Mouse (Mus musculus): Measurements from ENCODE around the gene Fam155a. TPM values are rescaled to one million over a fixed set of nuclear protein-coding genes. Genes with fewer than 3 reads are reported as not detected.
"Not testable (repeated sequence)": the region's sequence is repeated elsewhere in the genome, so short reads cannot be mapped to it uniquely, and the experiment has no call there.

The Fam155a gene
- polyA plus RNA-seq, 1 experiment from 2014 or later: 21.2 TPM

DNA sequence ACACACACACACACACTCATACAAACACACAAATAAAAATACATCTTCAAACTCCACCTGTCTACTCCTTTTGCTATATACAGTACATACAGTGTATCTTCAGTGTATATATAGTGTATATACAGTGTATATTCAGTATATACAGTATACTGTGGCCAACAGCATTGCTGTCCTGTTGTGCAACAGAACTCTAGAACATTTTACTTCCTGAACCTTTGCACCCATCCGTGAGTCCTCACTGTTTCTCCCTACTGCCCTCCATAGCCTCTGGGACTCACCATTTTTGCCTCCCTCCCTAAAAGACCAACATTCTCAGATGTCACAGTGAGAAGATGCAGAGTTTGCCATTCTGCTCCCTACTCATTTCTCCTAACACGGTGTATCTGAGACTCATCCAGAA is 347.8 kb downstream of the Fam155a start:
- Histone ChIP-seq H3K4me1 (replicated peaks) (0 out of 2 replicates have a peak, but pooled peaks cover 5% of the 10 kb centered on the region), H3K36me3 (no peaks in the 10 kb centered on the region), H3K27me3 (no peaks in the 10 kb centered on the region), H3K9me3 (no peaks in the 10 kb centered on the region), H3K4me3 (replicated peaks) (no peak overlapping the region), H3K27ac (no peak overlapping the region), H3K4me2 (replicated peaks) (no peak overlapping the region), H3K9ac (replicated peaks) (no peak overlapping the region)
- ATAC-seq: no peak
- WGBS: 81% methylated on average over 2 of the region's 2 CpGs

DNA sequence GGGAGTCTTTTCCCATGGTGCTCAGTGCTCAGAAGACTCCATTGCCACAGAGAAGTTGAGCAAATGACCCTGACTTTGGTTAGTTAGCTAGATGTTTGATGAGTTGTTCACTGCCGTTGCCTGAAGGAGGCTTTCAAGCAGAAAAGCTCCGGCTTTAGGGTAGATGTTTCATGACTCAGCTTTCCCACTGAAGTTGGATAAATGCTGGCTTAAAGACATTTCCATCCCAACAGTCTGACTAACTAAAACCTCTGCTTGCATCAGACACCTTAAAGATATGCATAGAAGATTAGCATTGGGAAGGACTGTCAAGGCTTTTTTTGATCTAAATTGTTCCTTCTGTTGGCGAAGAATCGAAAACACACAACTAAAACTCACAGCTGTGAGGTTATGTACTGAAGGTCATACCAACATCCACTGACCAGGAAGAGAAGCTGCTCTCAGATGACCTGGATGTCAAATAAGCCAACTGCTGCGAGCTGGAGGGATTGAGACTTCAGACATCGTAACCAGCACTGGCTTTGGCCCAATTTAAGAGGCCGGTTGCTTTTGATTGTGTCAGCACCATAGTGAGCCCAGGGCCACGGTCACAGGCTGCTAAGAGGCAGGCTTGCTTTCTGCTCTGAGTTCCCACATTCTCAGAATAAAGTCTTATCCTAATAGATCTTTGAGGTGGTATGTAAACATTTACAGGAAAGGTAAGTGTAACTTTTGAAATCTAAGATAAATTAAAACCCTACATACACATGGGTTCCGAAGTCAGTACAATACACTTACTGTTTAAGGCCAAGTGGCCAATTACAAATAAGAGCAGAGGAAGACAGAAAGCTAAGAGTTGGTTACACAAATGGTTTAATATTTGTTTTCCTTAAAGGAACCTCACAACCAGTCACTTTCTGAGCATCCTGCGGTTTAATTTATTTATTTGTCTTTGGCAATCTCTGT is 351.8 kb downstream of the Fam155a start:
- Histone ChIP-seq H3K36me3 (no peaks in the 10 kb centered on the region), H3K27me3 (no peaks in the 10 kb centered on the region), H3K4me1 (replicated peaks) (0 out of 2 replicates have a peak, but pooled peaks cover 5% of the 10 kb centered on the region), H3K9ac (replicated peaks) (no peak overlapping the region), H3K4me3 (replicated peaks) (no peak overlapping the region), H3K27ac (no peak overlapping the region), H3K4me2 (replicated peaks) (no peak overlapping the region), H3K9me3 (no peaks in the 10 kb centered on the region)
- ATAC-seq: no peak
- WGBS: 78% methylated on average over 10 of the region's 10 CpGs

DNA sequence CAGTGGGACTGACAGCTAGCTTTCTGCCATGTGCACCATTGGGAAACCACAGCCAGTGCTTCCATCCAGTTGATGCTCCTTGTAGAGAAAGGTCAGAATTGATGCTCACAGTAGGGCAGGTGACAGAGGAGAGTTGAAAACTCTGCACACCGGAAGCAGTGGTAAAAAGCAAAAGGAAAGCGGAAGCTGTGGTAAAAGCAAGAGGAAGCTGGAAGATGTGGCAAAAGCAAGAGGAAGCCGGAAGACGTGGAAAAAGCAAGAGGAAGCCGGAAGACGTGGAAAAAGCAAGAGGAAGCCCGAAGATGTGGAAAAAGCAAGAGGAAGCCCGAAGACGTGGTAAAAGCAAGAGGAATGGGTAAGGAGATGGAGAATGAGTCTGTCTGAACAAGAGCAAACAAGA is 354.8 kb downstream of the Fam155a start:
- Histone ChIP-seq H3K27me3 (no peaks in the 10 kb centered on the region), H3K36me3 (no peaks in the 10 kb centered on the region), H3K4me2 (replicated peaks) (no peak overlapping the region), H3K9ac (replicated peaks) (no peak overlapping the region), H3K9me3 (no peaks in the 10 kb centered on the region), H3K27ac (no peak overlapping the region), H3K4me3 (replicated peaks) (no peak overlapping the region), H3K4me1 (replicated peaks) (no peaks in the 10 kb centered on the region)
- no peak for ATAC-seq
- WGBS: 87% methylated on average over 9 of the region's 9 CpGs

DNA sequence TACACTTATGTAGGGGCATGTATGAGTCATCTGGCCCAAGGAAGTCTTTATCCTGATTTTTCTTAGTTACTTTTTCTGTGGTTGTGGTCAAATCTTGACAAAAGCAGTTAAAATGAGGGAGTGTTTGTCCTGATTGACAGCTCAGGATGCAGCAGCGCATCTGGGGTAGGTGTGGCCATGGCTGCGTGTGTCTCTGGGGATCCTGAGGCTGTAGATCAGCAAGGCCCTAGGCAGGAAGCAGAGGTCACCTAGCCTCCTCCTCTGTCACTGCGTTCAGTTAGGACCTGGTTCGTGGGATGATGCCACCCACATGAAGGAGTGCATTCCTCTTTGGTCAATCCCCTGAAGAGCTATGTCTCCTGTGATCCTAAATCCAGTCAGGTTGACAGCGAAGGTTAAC is 362.5 kb downstream of the Fam155a start:
- H3K9me3 ChIP-seq: no peaks in the 10 kb centered on the region
- H3K36me3 ChIP-seq: no peaks in the 10 kb centered on the region
- ATAC-seq: no peak
- 58% methylated on average over 5 of the region's 5 CpGs for WGBS
- no peaks in the 10 kb centered on the region for H3K4me1 ChIP-seq (replicated peaks)
- no peak overlapping the region for H3K27ac ChIP-seq
- no peak overlapping the region for H3K4me3 ChIP-seq (replicated peaks)
- no peak overlapping the region for H3K9ac ChIP-seq (replicated peaks)
- no peaks in the 10 kb centered on the region for H3K27me3 ChIP-seq
- H3K4me2 ChIP-seq (replicated peaks): no peak overlapping the region

DNA sequence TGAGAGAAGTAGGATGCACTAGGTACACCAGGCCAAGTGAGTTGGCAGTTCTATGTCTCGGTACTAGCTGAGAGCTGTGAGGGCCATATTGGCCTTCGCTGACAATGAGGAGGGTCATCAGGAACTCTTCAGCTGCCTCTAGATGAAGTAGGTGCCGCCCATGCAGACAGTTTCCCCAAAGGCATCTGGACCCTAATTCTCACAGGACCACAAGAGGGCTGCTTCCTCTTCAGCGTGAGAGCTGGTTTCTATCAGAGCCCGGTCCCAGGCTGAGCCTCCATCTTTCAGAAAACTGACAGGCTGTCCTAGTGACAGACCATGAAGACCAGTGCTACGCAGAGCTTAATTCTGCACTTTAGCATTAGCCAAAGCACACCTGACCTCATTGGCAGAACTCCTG is 364.8 kb downstream of the Fam155a start:
- no peaks in the 10 kb centered on the region for H3K4me1 ChIP-seq (replicated peaks)
- 85% methylated on average over 6 of the region's 6 CpGs for WGBS
- H3K27me3 ChIP-seq: no peaks in the 10 kb centered on the region
- H3K9ac ChIP-seq (replicated peaks): no peak overlapping the region
- H3K27ac ChIP-seq: no peak overlapping the region
- no peaks in the 10 kb centered on the region for H3K9me3 ChIP-seq
- no peak overlapping the region for H3K4me2 ChIP-seq (replicated peaks)
- no peaks in the 10 kb centered on the region for H3K36me3 ChIP-seq
- ATAC-seq: no peak
- no peak overlapping the region for H3K4me3 ChIP-seq (replicated peaks)

DNA sequence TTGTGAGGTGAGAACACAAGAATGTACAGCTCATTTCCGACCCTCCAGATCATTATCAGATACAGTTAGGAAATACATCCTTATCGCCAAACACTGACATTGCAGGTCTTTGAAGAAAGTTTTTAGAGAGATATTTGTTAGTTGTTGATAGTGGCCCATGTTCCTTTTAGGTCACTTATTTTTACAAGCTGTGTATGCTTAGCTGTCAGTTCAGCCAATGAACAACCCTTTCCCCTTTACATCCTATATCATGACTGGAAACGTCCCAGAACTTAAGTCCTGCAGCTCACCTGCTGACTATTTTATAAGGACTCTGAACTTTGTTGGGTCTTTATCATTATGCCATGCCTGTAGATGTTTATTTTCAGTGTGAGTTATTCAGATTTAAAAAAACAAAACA is 366.3 kb downstream of the Fam155a start:
- Histone ChIP-seq H3K27ac (no peak overlapping the region), H3K27me3 (no peaks in the 10 kb centered on the region), H3K4me1 (replicated peaks) (no peaks in the 10 kb centered on the region), H3K4me3 (replicated peaks) (no peak overlapping the region), H3K4me2 (replicated peaks) (no peak overlapping the region), H3K9me3 (no peaks in the 10 kb centered on the region), H3K9ac (replicated peaks) (no peak overlapping the region), H3K36me3 (no peaks in the 10 kb centered on the region)
- ATAC-seq: no peak
- 85% methylated on average over 3 of the region's 3 CpGs for WGBS

DNA sequence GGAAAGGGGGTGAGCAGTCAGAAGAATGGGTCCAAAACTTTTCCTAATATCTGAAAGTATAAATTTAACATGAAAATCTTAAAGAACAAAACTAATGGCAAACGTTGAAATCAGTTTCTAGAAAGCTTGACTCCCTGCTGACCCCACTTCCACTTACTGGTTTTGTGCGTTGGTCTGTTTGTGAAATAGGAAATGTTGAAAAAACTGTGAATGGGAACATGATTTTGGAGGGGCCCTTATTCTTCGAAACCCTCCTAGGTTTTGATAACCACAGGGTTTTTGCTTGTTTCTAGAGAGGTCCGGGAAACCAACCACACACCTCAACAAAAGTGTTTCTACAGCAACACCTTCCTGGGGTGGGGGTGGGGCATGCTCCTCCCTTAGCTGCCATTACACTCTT is 368.6 kb downstream of the Fam155a start:
- Histone ChIP-seq H3K4me3 (replicated peaks) (no peak overlapping the region), H3K4me1 (replicated peaks) (no peaks in the 10 kb centered on the region), H3K27ac (no peak overlapping the region), H3K9ac (replicated peaks) (no peak overlapping the region), H3K36me3 (no peaks in the 10 kb centered on the region), H3K9me3 (no peaks in the 10 kb centered on the region), H3K4me2 (replicated peaks) (no peak overlapping the region), H3K27me3 (no peaks in the 10 kb centered on the region)
- WGBS: 70% methylated on average over 4 of the region's 4 CpGs
- no peak for ATAC-seq

DNA sequence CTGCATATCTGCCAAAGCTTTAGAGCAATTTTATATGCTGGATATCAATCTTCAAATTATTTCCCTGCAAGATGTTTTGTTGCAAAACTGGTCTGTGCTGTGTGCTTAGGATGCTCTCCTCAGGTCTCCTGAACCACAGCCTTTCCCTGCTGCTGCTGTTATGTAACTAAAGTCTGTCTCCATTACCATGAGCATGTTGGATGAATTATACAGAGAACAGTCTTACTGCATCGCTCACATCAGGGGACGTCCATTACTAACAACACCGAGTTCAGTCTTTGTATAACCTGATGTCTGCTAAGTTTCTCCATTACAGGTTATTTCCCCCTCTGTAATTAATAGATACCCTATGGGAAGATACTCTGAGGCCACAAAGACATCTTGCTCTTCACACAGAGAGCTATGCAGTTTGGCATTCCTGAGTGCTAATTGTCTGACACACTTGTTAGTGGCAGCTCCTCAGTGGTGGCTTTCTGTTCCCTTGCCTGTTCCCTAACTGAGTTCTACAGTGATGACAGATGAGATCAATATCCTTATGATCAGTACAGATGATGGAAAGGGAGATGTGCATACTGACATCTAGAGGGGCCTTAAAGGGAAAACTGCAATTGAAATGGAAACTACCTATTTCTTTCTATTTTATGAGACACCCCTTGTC is 372.2 kb downstream of the Fam155a start:
- WGBS: 84% methylated on average over 3 of the region's 3 CpGs
- H3K9me3 ChIP-seq: no peaks in the 10 kb centered on the region
- H3K27me3 ChIP-seq: no peaks in the 10 kb centered on the region
- H3K4me2 ChIP-seq (replicated peaks): no peak overlapping the region
- no peak overlapping the region for H3K9ac ChIP-seq (replicated peaks)
- ATAC-seq: 0 out of 2 replicates have a peak, but pooled peaks have one; percentile 48
- no peaks in the 10 kb centered on the region for H3K36me3 ChIP-seq
- H3K4me3 ChIP-seq (replicated peaks): no peak overlapping the region
- 0 out of 2 replicates have a peak overlapping the region, but pooled peaks have one; percentile 6 for H3K27ac ChIP-seq
- no peaks in the 10 kb centered on the region for H3K4me1 ChIP-seq (replicated peaks)

DNA sequence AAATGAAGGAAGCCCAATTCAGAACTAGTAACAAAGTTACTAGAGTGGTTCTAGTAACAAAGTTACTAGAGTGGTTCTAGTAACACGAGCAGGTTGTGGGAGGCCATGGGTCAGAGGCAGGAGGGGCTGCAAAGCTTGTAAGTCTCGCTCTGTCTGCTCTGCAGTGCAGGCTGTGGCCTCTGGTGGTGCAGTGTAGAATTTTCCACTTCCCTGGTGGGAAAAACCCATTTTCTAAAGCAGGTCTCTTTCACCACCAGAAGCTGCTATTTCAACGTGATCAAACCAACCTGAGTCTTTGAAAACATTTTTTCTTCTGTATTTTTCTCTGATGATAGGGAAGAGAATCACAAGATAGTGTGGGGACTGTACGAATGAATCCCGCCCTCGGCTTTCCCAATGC is 372.9 kb downstream of the Fam155a start:
- ATAC-seq: no peak
- Histone ChIP-seq H3K4me2 (replicated peaks) (no peak overlapping the region), H3K27me3 (no peaks in the 10 kb centered on the region), H3K36me3 (no peaks in the 10 kb centered on the region), H3K9ac (replicated peaks) (no peak overlapping the region), H3K9me3 (no peaks in the 10 kb centered on the region), H3K4me1 (replicated peaks) (no peaks in the 10 kb centered on the region), H3K4me3 (replicated peaks) (no peak overlapping the region), H3K27ac (no peak overlapping the region)
- WGBS: 59% methylated on average over 6 of the region's 6 CpGs

DNA sequence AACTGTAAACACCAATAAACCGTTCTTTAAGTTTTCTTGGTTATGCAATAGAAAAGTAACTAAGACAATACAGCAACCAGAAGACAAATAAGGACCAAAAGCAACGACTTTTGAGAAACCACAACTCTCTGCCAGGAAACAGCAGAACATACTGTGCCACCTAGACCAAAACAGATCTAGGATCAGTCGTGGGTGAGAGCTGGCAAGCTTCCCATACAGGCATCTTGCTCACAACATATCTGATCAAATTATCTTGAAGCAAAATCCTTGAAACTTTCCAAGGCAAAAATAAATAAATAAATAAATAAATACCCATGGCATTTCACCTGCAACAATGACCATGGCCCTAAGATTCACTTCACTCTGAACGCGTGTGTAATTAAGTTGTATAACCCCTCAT is 376.3 kb downstream of the Fam155a start:
- Histone ChIP-seq H3K27me3 (no peaks in the 10 kb centered on the region), H3K9ac (replicated peaks) (no peak overlapping the region), H3K4me3 (replicated peaks) (no peak overlapping the region), H3K36me3 (no peaks in the 10 kb centered on the region), H3K4me1 (replicated peaks) (no peaks in the 10 kb centered on the region), H3K27ac (no peak overlapping the region), H3K9me3 (no peaks in the 10 kb centered on the region), H3K4me2 (replicated peaks) (no peak overlapping the region)
- ATAC-seq: no peak
- 93% methylated on average over 5 of the region's 5 CpGs for WGBS

DNA sequence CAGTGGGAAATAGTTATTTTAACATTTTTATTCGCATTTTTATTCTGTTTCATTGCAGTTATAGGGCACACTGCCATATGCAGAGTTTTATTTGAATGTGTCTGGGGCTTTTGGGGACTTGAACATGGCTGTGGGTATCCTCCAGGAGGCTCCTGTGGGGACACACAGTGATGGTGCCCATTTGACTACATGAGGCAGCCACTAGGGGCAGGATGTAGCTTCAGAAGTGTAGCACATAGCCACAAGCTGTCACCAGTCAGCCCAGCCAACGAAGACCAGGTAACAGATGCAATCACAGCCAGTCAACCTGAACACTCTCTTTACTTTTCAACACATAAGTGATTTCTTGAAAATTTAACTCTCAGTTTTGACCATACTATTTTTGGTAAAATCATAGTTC is 377.7 kb downstream of the Fam155a start:
- Histone ChIP-seq H3K27me3 (no peaks in the 10 kb centered on the region), H3K9ac (replicated peaks) (no peak overlapping the region), H3K4me1 (replicated peaks) (no peaks in the 10 kb centered on the region), H3K4me3 (replicated peaks) (no peak overlapping the region), H3K9me3 (no peaks in the 10 kb centered on the region), H3K36me3 (no peaks in the 10 kb centered on the region), H3K4me2 (replicated peaks) (no peak overlapping the region), H3K27ac (no peak overlapping the region)
- no peak for ATAC-seq
- WGBS: 49% methylated on average over 2 of the region's 2 CpGs

DNA sequence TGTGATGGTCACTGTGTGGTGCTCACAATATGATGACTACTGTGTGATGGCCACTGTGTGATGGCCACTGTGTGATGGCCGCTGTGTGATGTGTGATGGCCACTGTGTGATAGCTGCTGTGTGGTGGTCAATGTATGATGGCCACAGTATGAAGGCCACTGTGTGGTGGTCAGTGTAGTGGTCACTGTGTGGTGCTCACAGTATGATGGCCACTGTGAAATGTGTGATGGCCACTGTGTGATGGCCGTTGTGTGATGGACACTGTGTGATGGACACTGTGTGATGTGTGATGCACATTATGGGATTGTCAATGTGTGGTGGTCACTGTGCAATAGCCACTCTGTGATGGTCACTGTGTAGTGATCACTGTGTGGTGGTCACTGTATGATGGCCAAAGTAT is 380.7 kb downstream of the Fam155a start:
- not testable (repeated sequence) for H3K4me2 ChIP-seq (replicated peaks); H3K4me1 ChIP-seq (replicated peaks); H3K27me3 ChIP-seq; H3K27ac ChIP-seq; H3K9me3 ChIP-seq; H3K9ac ChIP-seq (replicated peaks); H3K4me3 ChIP-seq (replicated peaks); H3K36me3 ChIP-seq
- 90% methylated on average over 2 of the region's 2 CpGs for WGBS
- peak; percentile 60 for ATAC-seq

Measured in midbrain, embryonic 13.5 days (tissue).